Mouse (Mus musculus): ENCODE measurements around the gene Cd7.

- TF ChIP-seq TAL1 (IDR thresholded peaks at IDR 0.05; ENCODE audit: low read length) (no peak), GATA1 (IDR thresholded peaks at IDR 0.05; ENCODE audit: low read length) (no peak)
Observed at GRCm38 (mm10) chr11:121088997-121089396, 49.8 kb upstream of the Cd7 start.

Data from erythroblast, embryonic 14.5 days (primary cell).